Mouse (Mus musculus): ENCODE measurements at regions not wholly inside any gene's neighbourhood (a gene's known extent, or its start where the extent isn't known, plus 50 kb on each side); places are given as distances from the start of the nearest gene placed in this dataset.

- no peak overlapping the region for H3K4me3 ChIP-seq (ENCODE audit: low read depth, low read length)
- H3K9ac ChIP-seq (ENCODE audit: low read depth, low read length): no peak overlapping the region
- no peaks in the 10 kb centered on the region for H3K27me3 ChIP-seq (replicated peaks; ENCODE audit: control insufficient read depth, insufficient read depth, low read length)
- ATAC-seq (replicated peaks; ENCODE audit: low FRiP score) (no peak), DNase-seq (ENCODE audit: low spot score) (no peak)
- H3K27ac ChIP-seq (ENCODE audit: low read depth, low read length): no peak overlapping the region
- WGBS: 68% methylated on average over 5 of the region's 5 CpGs
- no peaks in the 10 kb centered on the region for H3K36me3 ChIP-seq (ENCODE audit: control insufficient read depth, insufficient read depth, low read length)
- H3K9me3 ChIP-seq (ENCODE audit: control insufficient read depth, low read length): no peaks in the 10 kb centered on the region
- H3K4me2 ChIP-seq: no peak overlapping the region
- no peaks in the 10 kb centered on the region for H3K4me1 ChIP-seq (replicated peaks; ENCODE audit: control insufficient read depth, insufficient read depth, low read length)
These were observed 176.8 kb upstream of the Cdh4 start for GRCm38 (mm10) chr2:179265436-179265835.

GRCm38 (mm10) chr2:179277204-179277886 is 164.9 kb upstream of the Cdh4 start:
- no peaks in the 10 kb centered on the region for H3K4me1 ChIP-seq (replicated peaks; ENCODE audit: control insufficient read depth, insufficient read depth, low read length)
- H3K27ac ChIP-seq (ENCODE audit: low read depth, low read length): no peak overlapping the region
- H3K9me3 ChIP-seq (ENCODE audit: control insufficient read depth, low read length): no peaks in the 10 kb centered on the region
- ATAC-seq (replicated peaks; ENCODE audit: low FRiP score) (no peak), DNase-seq (ENCODE audit: low spot score) (no peak)
- no peak overlapping the region for H3K4me2 ChIP-seq
- no peak overlapping the region for H3K4me3 ChIP-seq (ENCODE audit: low read depth, low read length)
- H3K36me3 ChIP-seq (ENCODE audit: control insufficient read depth, insufficient read depth, low read length): no peaks in the 10 kb centered on the region
- H3K9ac ChIP-seq (ENCODE audit: low read depth, low read length): no peak overlapping the region
- 80% methylated on average over 15 of the region's 15 CpGs for WGBS
- no peaks in the 10 kb centered on the region for H3K27me3 ChIP-seq (replicated peaks; ENCODE audit: control insufficient read depth, insufficient read depth, low read length)

- H3K27ac ChIP-seq (ENCODE audit: low read depth, low read length): no peak overlapping the region
- no peaks in the 10 kb centered on the region for H3K9me3 ChIP-seq (ENCODE audit: control insufficient read depth, low read length)
- H3K36me3 ChIP-seq (ENCODE audit: control insufficient read depth, insufficient read depth, low read length): no peaks in the 10 kb centered on the region
- ATAC-seq (replicated peaks; ENCODE audit: low FRiP score): no peak
- H3K27me3 ChIP-seq (replicated peaks; ENCODE audit: control insufficient read depth, insufficient read depth, low read length): no peaks in the 10 kb centered on the region
- DNase-seq (ENCODE audit: low spot score): no peak
- H3K9ac ChIP-seq (ENCODE audit: low read depth, low read length): no peak overlapping the region
- WGBS: 54% methylated on average over 4 of the region's 4 CpGs
- no peak overlapping the region for H3K4me2 ChIP-seq
- no peaks in the 10 kb centered on the region for H3K4me1 ChIP-seq (replicated peaks; ENCODE audit: control insufficient read depth, insufficient read depth, low read length)
- H3K4me3 ChIP-seq (ENCODE audit: low read depth, low read length): no peak overlapping the region
These were observed 164.3 kb upstream of the Cdh4 start for GRCm38 (mm10) chr2:179277887-179278282.

GRCm38 (mm10) chr2:179282276-179282675 is 160.0 kb upstream of the Cdh4 start:
- H3K9ac ChIP-seq (ENCODE audit: low read depth, low read length): no peak overlapping the region
- no peaks in the 10 kb centered on the region for H3K36me3 ChIP-seq (ENCODE audit: control insufficient read depth, insufficient read depth, low read length)
- no peaks in the 10 kb centered on the region for H3K4me1 ChIP-seq (replicated peaks; ENCODE audit: control insufficient read depth, insufficient read depth, low read length)
- DNase-seq (ENCODE audit: low spot score) (no peak), ATAC-seq (replicated peaks; ENCODE audit: low FRiP score) (no peak)
- H3K27ac ChIP-seq (ENCODE audit: low read depth, low read length): no peak overlapping the region
- 79% methylated on average over 6 of the region's 6 CpGs for WGBS
- H3K4me3 ChIP-seq (ENCODE audit: low read depth, low read length): no peak overlapping the region
- no peaks in the 10 kb centered on the region for H3K9me3 ChIP-seq (ENCODE audit: control insufficient read depth, low read length)
- no peak overlapping the region for H3K4me2 ChIP-seq
- no peaks in the 10 kb centered on the region for H3K27me3 ChIP-seq (replicated peaks; ENCODE audit: control insufficient read depth, insufficient read depth, low read length)

GRCm38 (mm10) chr2:179290394-179290793 is 151.8 kb upstream of the Cdh4 start:
- H3K27me3 ChIP-seq (replicated peaks; ENCODE audit: control insufficient read depth, insufficient read depth, low read length): no peaks in the 10 kb centered on the region
- 60% methylated on average over 5 of the region's 5 CpGs for WGBS
- no peaks in the 10 kb centered on the region for H3K9me3 ChIP-seq (ENCODE audit: control insufficient read depth, low read length)
- no peak overlapping the region for H3K9ac ChIP-seq (ENCODE audit: low read depth, low read length)
- ATAC-seq (replicated peaks; ENCODE audit: low FRiP score): no peak; the same call in 1 of the 2 replicates
- H3K36me3 ChIP-seq (ENCODE audit: control insufficient read depth, insufficient read depth, low read length): no peaks in the 10 kb centered on the region
- H3K27ac ChIP-seq (ENCODE audit: low read depth, low read length): no peak overlapping the region
- DNase-seq (ENCODE audit: low spot score): no peak
- H3K4me2 ChIP-seq: no peak overlapping the region
- no peaks in the 10 kb centered on the region for H3K4me1 ChIP-seq (replicated peaks; ENCODE audit: control insufficient read depth, insufficient read depth, low read length)
- no peak overlapping the region for H3K4me3 ChIP-seq (ENCODE audit: low read depth, low read length)

GRCm38 (mm10) chr2:179291046-179291563 is 151.1 kb upstream of the Cdh4 start:
- Histone ChIP-seq H3K4me2 (no peak overlapping the region), H3K4me1 (replicated peaks; ENCODE audit: control insufficient read depth, insufficient read depth, low read length) (no peaks in the 10 kb centered on the region), H3K27ac (ENCODE audit: low read depth, low read length) (no peak overlapping the region), H3K9me3 (ENCODE audit: control insufficient read depth, low read length) (no peaks in the 10 kb centered on the region), H3K9ac (ENCODE audit: low read depth, low read length) (no peak overlapping the region), H3K27me3 (replicated peaks; ENCODE audit: control insufficient read depth, insufficient read depth, low read length) (no peaks in the 10 kb centered on the region), H3K4me3 (ENCODE audit: low read depth, low read length) (no peak overlapping the region), H3K36me3 (ENCODE audit: control insufficient read depth, insufficient read depth, low read length) (no peaks in the 10 kb centered on the region; the same call in 1 of the 2 replicates)
- DNase-seq (ENCODE audit: low spot score) (no peak), ATAC-seq (replicated peaks; ENCODE audit: low FRiP score) (no peak)
- WGBS: 86% methylated on average over 1 of the region's 1 CpGs

GRCm38 (mm10) chr2:179291958-179292357 is 150.3 kb upstream of the Cdh4 start:
- no peak for ATAC-seq (replicated peaks; ENCODE audit: low FRiP score)
- 88% methylated on average over 8 of the region's 8 CpGs for WGBS
- Histone ChIP-seq H3K4me1 (replicated peaks; ENCODE audit: control insufficient read depth, insufficient read depth, low read length) (no peaks in the 10 kb centered on the region), H3K27ac (ENCODE audit: low read depth, low read length) (no peak overlapping the region), H3K4me3 (ENCODE audit: low read depth, low read length) (no peak overlapping the region), H3K4me2 (no peak overlapping the region), H3K9me3 (ENCODE audit: control insufficient read depth, low read length) (no peaks in the 10 kb centered on the region), H3K36me3 (ENCODE audit: control insufficient read depth, insufficient read depth, low read length) (no peaks in the 10 kb centered on the region; the same call in 1 of the 2 replicates), H3K27me3 (replicated peaks; ENCODE audit: control insufficient read depth, insufficient read depth, low read length) (no peaks in the 10 kb centered on the region), H3K9ac (ENCODE audit: low read depth, low read length) (no peak overlapping the region)
- no peak for DNase-seq (ENCODE audit: low spot score)

GRCm38 (mm10) chr2:179292566-179292965 is 149.7 kb upstream of the Cdh4 start:
- Histone ChIP-seq H3K4me2 (no peak overlapping the region), H3K4me3 (ENCODE audit: low read depth, low read length) (no peak overlapping the region), H3K27me3 (replicated peaks; ENCODE audit: control insufficient read depth, insufficient read depth, low read length) (no peaks in the 10 kb centered on the region), H3K9ac (ENCODE audit: low read depth, low read length) (no peak overlapping the region), H3K4me1 (replicated peaks; ENCODE audit: control insufficient read depth, insufficient read depth, low read length) (no peaks in the 10 kb centered on the region), H3K36me3 (ENCODE audit: control insufficient read depth, insufficient read depth, low read length) (no peaks in the 10 kb centered on the region; the same call in 1 of the 2 replicates), H3K9me3 (ENCODE audit: control insufficient read depth, low read length) (no peaks in the 10 kb centered on the region), H3K27ac (ENCODE audit: low read depth, low read length) (no peak overlapping the region)
- ATAC-seq (replicated peaks; ENCODE audit: low FRiP score) (no peak), DNase-seq (ENCODE audit: low spot score) (no peak)
- 61% methylated on average over 4 of the region's 4 CpGs for WGBS

GRCm38 (mm10) chr2:179293114-179293513 is 149.1 kb upstream of the Cdh4 start:
- 81% methylated on average over 8 of the region's 8 CpGs for WGBS
- no peaks in the 10 kb centered on the region; the same call in 1 of the 2 replicates for H3K36me3 ChIP-seq (ENCODE audit: control insufficient read depth, insufficient read depth, low read length)
- no peak overlapping the region for H3K4me2 ChIP-seq
- no peaks in the 10 kb centered on the region for H3K4me1 ChIP-seq (replicated peaks; ENCODE audit: control insufficient read depth, insufficient read depth, low read length)
- no peak for ATAC-seq (replicated peaks; ENCODE audit: low FRiP score)
- no peaks in the 10 kb centered on the region for H3K9me3 ChIP-seq (ENCODE audit: control insufficient read depth, low read length)
- H3K27ac ChIP-seq (ENCODE audit: low read depth, low read length): no peak overlapping the region
- no peak overlapping the region for H3K9ac ChIP-seq (ENCODE audit: low read depth, low read length)
- H3K4me3 ChIP-seq (ENCODE audit: low read depth, low read length): no peak overlapping the region
- DNase-seq (ENCODE audit: low spot score): no peak
- no peaks in the 10 kb centered on the region for H3K27me3 ChIP-seq (replicated peaks; ENCODE audit: control insufficient read depth, insufficient read depth, low read length)

All from liver, embryonic 11.5 days (tissue).